Mouse (Mus musculus): Measurements from ENCODE around the gene Cdkn2b.

DNA sequence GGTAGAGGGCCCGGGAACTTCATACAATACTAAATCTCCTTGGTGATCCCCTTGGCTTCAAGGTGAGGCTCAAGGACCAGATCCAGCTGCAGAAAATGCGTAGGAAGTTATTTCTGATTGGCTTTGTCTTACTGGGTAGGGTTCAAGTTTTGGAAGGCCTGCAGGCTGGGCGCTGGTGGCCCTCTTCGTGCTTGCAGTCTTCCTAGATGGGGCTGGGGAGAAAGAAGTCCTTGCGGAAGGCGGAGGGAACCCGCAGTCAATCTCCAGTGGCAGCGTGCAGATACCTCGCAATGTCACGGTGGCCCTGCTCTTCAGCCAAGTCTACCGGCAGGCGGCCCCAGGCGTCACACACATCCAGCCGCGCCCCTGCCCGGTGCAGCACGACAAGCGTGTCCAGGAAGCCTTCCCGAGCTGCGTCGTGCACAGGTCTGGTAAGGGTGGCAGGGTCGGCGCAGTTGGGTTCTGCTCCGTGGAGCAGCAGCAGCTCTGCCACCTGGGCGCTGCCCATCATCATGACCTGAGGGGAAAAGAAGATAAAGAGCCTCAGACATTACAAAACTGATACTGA is 4.0 kb downstream of the Cdkn2b start:
- TF ChIP-seq CTCF (IDR thresholded peaks at IDR 0.05; ENCODE audit: borderline replicate concordance, control insufficient read depth, extremely low read depth, insufficient read depth, low read length, poor library complexity) (no peak), POLR2A (IDR thresholded peaks at IDR 0.05; ENCODE audit: control insufficient read depth, extremely low read depth, insufficient read depth, low read length, poor library complexity) (no peak)
